Mouse (Mus musculus) heart, embryonic 16.5 days (tissue): ENCODE data around the gene Sem1. TPM values are rescaled to one million over a fixed set of nuclear protein-coding genes. Genes with fewer than 3 reads are reported as not detected.
"Not testable (repeated sequence)": the region's sequence is repeated elsewhere in the genome, so short reads cannot be mapped to it uniquely, and the experiment has no call there.

Experiments
- ATAC-seq: fragments of 200-750 bp; cut with Nextera tagmentation; replicated peaks from 2 replicates; pipeline ENCODE4 v1.8.0; 2017; ENCODE audit warnings: moderate number of reproducible peaks; ENCODE audit not compliant: insufficient read depth, low FRiP score; ENCODE audit errors: extremely low read depth
- H3K27ac ChIP-seq: fragments of 300-500 bp; sonication (generic); 2 replicates; pipeline ENCODE4 v1.5.1; 2014; ENCODE audit warnings: mild to moderate bottlenecking, low read length, control low read depth, moderate library complexity
- H3K27me3 ChIP-seq: fragments of 300-500 bp; sonication (generic); 2 replicates; pipeline ENCODE4 v1.6.1; 2014; ENCODE audit warnings: low read length, mixed read lengths; ENCODE audit not compliant: control insufficient read depth, insufficient read depth
- H3K36me3 ChIP-seq: fragments of 300-500 bp; sonication (generic); 2 replicates; pipeline ENCODE4 v1.6.1; 2014; ENCODE audit not compliant: control insufficient read depth, insufficient read depth
- H3K4me1 ChIP-seq: fragments of 300-500 bp; sonication (generic); 2 replicates; pipeline ENCODE4 v1.6.1; 2014; ENCODE audit warnings: low read length, mixed read lengths; ENCODE audit not compliant: control insufficient read depth, insufficient read depth
- H3K4me2 ChIP-seq: fragments of 300-500 bp; sonication (generic); 2 replicates; pipeline ENCODE4 v1.6.1; 2014; ENCODE audit warnings: low read depth, mild to moderate bottlenecking, control low read depth, low read length
- H3K4me3 ChIP-seq: fragments of 300-500 bp; sonication (generic); 2 replicates; pipeline ENCODE4 v1.5.1; 2014; ENCODE audit warnings: mild to moderate bottlenecking, control low read depth, low read length
- H3K9ac ChIP-seq: fragments of 300-500 bp; sonication (generic); 2 replicates; pipeline ENCODE4 v1.6.1; 2014; ENCODE audit warnings: low read length, control low read depth
- H3K9me3 ChIP-seq: fragments of 300-500 bp; sonication (generic); replicated peaks from 2 replicates; pipeline ENCODE4 v1.6.1; 2016; ENCODE audit warnings: low read length; ENCODE audit not compliant: control insufficient read depth
- WGBS: fragments of 180-500 bp; shearing (Covaris S2); extraction: QIAGEN DNeasy Blood & Tissue Kit; methylation state at CpG from one replicate; pipeline ENCODE4 v1.1.7; 2014; 5-methylcytosine and 5-hydroxymethylcytosine counted together
- polyA plus RNA-seq: library from polyadenylated mRNA; unstranded; fragments of >200 nt; fragmentation: Nextera tagmentation; extraction: Ambion mirVana; gene quantifications from 2 replicates; pipeline ENCODE4 v1.2.1, GENCODE M21; 2015

Sem1 gene
- polyA plus RNA-seq, 1 experiment from 2014 or later = 208 TPM

- 69% methylated on average over 5 of the region's 5 CpGs for WGBS
- H3K4me3 ChIP-seq = no peak overlapping the region
- no peak overlapping the region for H3K4me2 ChIP-seq
- H3K9me3 ChIP-seq = no peaks in the 10 kb centered on the region
- H3K27me3 ChIP-seq = no peaks in the 10 kb centered on the region
- no peak overlapping the region for H3K27ac ChIP-seq
- H3K4me1 ChIP-seq = no peaks in the 10 kb centered on the region
- H3K9ac ChIP-seq = no peak overlapping the region
- H3K36me3 ChIP-seq = no peaks in the 10 kb centered on the region
- ATAC-seq = no peak
These were observed 41.5 kb downstream of the Sem1 start for GRCm38 (mm10) chr6:6536781-6537466.

GRCm38 (mm10) chr6:6536359-6536758, 42.1 kb downstream of the Sem1 start:
- WGBS = 88% methylated on average over 4 of the region's 5 CpGs
- not testable (repeated sequence) for H3K4me1 ChIP-seq

More at GRCm38 (mm10) chr6:6536359-6536758, 42.1 kb downstream of the Sem1 start:
- not testable (repeated sequence) for H3K4me2 ChIP-seq, H3K9ac ChIP-seq, ATAC-seq, H3K27me3 ChIP-seq, H3K9me3 ChIP-seq, H3K36me3 ChIP-seq, H3K27ac ChIP-seq, H3K4me3 ChIP-seq
